Mouse (Mus musculus) mouse embryonic stem cell (cell line): ENCODE measurements around the gene Wdr75.

Experiments used
- in situ Hi-C, 2 experiments: fragments of 300-500 bp; cut with MboI; formaldehyde crosslinking; loops; 1 replicate in 1 of 2; 3 replicates in 1 of 2; pipeline ENCODE4 v1.14.3; 2019 to 2020; ENCODE audit warnings: low sequenced_read_pairs in 2 of 2, low pct_unique_long_range_greater_than_20kb in 1 of 2, mixed read lengths in 1 of 2; ENCODE audit not compliant: unreplicated experiment in 1 of 2

Gene Wdr75

GRCm38 (mm10) chr1:45794969-45795908 lies at the start of gene Wdr75:
Gene Wdr75 (plus strand): TSS chr1:45795166.
- in situ Hi-C loops: no loop called here

DNA sequence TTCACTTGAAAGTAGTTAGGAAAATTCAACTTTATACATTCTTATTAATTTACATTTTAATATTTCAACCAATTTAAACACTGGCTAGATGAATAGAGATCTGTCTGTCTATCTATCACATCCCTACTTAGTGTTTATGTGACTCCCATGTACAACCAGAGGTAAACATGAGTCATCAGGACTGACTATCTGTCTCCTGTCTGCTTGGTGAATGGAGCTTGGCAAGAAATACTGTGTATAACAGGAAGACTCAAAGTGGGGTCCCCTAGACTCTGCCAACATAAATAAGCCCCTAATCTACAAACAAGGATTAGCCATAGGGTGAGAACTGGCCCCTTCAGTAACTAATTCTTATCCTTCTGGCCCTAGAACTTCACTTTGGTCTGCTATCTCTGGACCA lies 39.1 kb upstream of the Wdr75 start:
- in situ Hi-C loops: loop anchor here (25.0 kb wide), 2 partner anchors 994 to 1019 kb away; no protein-coding TSS in a partner anchor

GRCm38 (mm10) chr1:45756707-45757106 lies 38.3 kb upstream of the Wdr75 start:
- in situ Hi-C loops: loop anchor here (25.0 kb wide), 2 partner anchors 994 to 1019 kb away; no protein-coding TSS in a partner anchor

DNA sequence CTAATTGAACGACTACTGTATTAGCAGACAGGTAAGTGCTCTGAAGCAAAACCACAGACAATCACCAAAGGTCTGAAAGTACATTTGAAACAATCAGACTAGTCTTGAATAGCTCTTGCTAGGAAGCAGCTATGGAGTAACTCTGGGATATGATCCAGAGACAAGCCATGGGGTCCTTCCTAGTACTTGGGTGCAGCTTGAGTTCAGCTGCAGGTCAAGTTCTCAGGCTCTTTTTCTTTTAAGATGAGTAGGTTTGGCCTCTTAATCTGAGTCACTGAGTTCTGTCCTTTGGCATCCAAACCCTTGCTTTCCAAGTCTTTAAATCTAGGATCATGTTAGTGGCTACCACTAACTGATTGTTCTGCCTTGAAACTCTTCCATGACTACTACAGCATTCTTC lies 37.0 kb upstream of the Wdr75 start:
- in situ Hi-C loops: loop anchor here (25.0 kb wide), 2 partner anchors 996 to 1021 kb away; no protein-coding TSS in a partner anchor

- in situ Hi-C loops: loop anchor here (25.0 kb wide), 2 partner anchors 999 to 1024 kb away; no protein-coding TSS in a partner anchor
These were observed 34.1 kb upstream of the Wdr75 start for GRCm38 (mm10) chr1:45760667-45761467.

DNA sequence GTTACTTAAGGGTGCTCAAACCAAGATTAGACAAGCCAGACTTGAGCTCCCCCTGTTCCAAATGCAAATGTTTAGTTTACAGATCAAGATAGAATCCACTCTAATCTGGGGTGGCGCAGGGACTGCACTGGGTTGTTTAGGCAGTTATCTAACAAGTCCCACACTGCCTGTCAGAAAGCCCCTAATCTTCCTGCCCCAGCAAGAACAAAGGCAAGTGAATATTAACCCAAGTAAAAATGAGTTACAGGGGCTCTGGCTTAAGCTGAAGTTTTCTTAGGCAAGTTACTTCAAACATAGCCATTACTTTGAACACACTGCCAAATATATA lies 33.5 kb upstream of the Wdr75 start:
- in situ Hi-C loops: loop anchor here (25.0 kb wide), 2 partner anchors 999 to 1024 kb away; no protein-coding TSS in a partner anchor

DNA sequence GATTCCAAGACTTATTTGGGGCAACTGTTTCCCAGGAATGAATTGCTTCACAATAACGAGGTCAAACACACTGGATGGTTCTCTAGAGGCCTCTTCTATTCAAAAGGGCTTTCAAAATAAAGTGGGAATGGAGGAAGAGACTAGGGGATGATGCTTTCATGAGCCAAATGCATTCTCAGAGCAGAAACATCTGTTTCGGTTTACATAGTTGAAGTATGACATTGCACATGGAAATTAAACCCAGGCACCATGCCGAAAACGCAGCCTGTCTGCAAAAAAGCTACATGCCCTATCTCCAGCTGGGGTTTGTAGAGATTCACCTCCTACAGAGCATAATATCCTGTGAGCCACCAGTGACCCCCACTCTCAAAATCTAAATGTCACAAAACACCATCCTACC lies 29.3 kb upstream of the Wdr75 start:
- in situ Hi-C loops: loop anchor here (25.0 kb wide), 2 partner anchors 1003 to 1028 kb away; no protein-coding TSS in a partner anchor

DNA sequence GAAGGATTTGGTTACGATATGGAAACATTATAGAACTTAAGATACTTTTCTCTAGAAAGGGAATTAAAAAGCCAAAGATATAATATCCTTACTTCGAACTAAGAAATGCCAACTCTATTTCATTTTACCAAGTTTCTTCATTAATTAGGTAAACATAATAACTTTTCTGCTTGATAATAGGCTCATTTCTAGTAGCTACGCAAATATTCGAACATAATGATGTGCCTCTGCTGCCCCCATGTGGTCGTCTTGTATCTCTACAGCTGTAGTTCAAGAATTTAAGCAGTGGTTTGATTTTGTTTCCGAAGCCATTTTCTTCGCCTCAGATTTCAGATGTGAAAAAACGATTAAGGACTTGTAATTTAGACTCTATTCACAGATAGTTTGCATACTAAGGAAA lies 28.8 kb upstream of the Wdr75 start:
- in situ Hi-C loops: loop anchor here (25.0 kb wide), 2 partner anchors 1004 to 1029 kb away; no protein-coding TSS in a partner anchor

- in situ Hi-C loops: loop anchor here (25.0 kb wide), 2 partner anchors 1005 to 1030 kb away; no protein-coding TSS in a partner anchor
These were observed 27.4 kb upstream of the Wdr75 start for GRCm38 (mm10) chr1:45767533-45767932.

GRCm38 (mm10) chr1:45769321-45769720 lies 25.6 kb upstream of the Wdr75 start:
- in situ Hi-C loops: loop anchor here (25.0 kb wide), 2 partner anchors 1007 to 1032 kb away; no protein-coding TSS in a partner anchor

DNA sequence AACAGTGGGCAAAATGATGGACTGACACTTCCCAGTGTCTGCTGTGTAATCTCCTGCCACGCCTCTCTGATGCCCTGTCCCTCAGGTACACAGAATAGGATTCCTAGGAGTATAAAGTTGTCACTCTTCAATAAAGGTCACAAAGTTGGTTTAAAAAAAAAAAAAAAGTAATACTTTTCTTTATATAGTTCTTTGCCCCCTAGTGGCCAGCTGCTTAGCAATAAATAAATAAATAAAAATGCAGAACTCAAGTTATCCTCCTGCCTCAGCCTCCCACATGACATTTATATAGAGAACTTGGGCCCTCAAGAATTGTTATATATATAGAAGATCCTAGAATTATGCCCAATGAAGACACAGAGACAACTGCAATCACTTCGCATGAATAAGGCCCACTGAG lies 24.9 kb upstream of the Wdr75 start:
- in situ Hi-C loops: loop anchor here (25.0 kb wide), 2 partner anchors 1008 to 1033 kb away; no protein-coding TSS in a partner anchor

DNA sequence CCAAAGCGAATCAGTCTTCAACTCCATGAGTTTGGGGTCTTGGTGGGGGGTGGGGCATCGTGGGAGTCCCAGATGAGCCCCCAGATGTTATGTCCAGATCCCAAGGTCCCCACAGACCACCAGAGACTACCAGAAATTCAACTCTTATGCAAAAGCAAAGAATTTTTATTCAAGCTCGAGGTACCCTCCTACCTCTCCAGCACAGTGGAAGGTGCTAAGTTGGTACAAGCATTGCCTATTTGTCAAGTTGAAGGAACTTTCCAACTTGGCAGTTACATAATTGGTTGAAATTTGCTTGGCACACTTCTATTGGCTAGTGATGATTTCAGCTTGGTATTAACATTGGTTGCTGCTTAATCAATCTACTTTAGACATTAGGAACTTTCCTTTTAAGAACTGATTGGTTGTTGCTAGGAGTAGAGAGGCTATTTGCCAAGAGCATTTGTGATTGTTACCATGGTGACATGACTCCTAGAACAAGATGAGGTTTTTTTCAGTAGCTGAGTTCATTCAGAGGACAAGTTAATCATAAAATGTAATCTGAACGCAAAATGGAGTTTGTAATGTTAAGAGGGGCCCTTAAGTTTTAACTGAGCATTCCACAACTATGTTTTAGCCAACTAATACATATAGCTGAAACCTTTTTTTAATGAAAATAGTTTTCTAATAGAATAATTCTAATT lies 14.2 kb upstream of the Wdr75 start:
- in situ Hi-C loops: no loop called here

- in situ Hi-C loops: loop anchor here (25.0 kb wide), 2 partner anchors 1705 to 1830 kb away; partner anchors contain the start of genes Bivm (in 1 of the 2), Kdelc1 (in 1 of the 2) and Tex30 (in 1 of the 2)
These were observed 21.9 kb downstream of the Wdr75 start for GRCm38 (mm10) chr1:45816889-45817288.

- in situ Hi-C loops: loop anchor here (25.0 kb wide), 2 partner anchors 1706 to 1831 kb away; partner anchors contain the start of genes Bivm (in 1 of the 2), Kdelc1 (in 1 of the 2) and Tex30 (in 1 of the 2)
These were observed 23.6 kb downstream of the Wdr75 start for GRCm38 (mm10) chr1:45818564-45818963.

DNA sequence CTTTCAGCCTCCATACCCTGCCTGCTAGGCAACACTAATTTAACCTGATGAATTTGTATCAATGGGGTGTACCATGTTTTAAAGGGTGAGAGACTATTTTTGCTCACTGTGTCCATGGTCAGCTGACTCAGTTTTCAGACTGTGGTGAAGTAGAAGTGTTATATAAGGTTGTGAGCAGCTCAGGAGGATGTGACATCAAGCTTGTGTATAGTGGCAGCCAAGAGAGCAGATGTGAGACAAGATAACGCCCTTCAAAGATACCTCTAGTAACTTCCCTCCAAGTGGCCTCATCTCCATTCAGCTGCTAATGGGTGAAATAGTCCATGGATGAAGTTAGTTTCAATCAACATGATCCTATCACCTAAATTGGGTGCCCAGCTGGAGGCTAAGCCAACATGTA lies 29.5 kb downstream of the Wdr75 start:
- in situ Hi-C loops: loop anchor here (25.0 kb wide), 2 partner anchors 1712 to 1837 kb away; partner anchors contain the start of genes Bivm (in 1 of the 2), Kdelc1 (in 1 of the 2) and Tex30 (in 1 of the 2)

- in situ Hi-C loops: loop anchor here in 1 of 2 experiments (5.0 to 25.0 kb wide), 2 partner anchors 192 to 587 kb away; no protein-coding TSS in a partner anchor
These were observed 30.2 kb downstream of the Wdr75 start for GRCm38 (mm10) chr1:45825140-45825539.

GRCm38 (mm10) chr1:45825630-45826029 lies 30.7 kb downstream of the Wdr75 start:
- in situ Hi-C loops: loop anchor here in 1 of 2 experiments (5.0 to 25.0 kb wide), 2 partner anchors 192 to 587 kb away; no protein-coding TSS in a partner anchor
